Mouse (Mus musculus): ENCODE data around the gene Fpr2.

GRCm38 (mm10) chr17:17917376-17917775, 29.8 kb downstream of the Fpr2 start:
- TF ChIP-seq POLR2A (IDR thresholded peaks at IDR 0.05; ENCODE audit: insufficient read length, low read depth): no peak
- no peak for TF ChIP-seq E2F4 (IDR thresholded peaks at IDR 0.05; ENCODE audit: insufficient read depth)
- TF ChIP-seq TCF12 (IDR thresholded peaks at IDR 0.05; ENCODE audit: insufficient read depth, poor library complexity, severe bottlenecking): no peak
- no peak for TF ChIP-seq POLR2AphosphoS2 (IDR thresholded peaks at IDR 0.05; ENCODE audit: insufficient read length, low read depth)

All from myocyte (in vitro differentiated cells).